Mouse (Mus musculus) CD8-positive naive resting alpha-beta T cell, adult 2 months (primary cell): Measurements from ENCODE around the gene Irak1bp1.
A peak's percentile ranks its signal among the peaks of the same experiment; 100 is the strongest.

ENCODE experiments used
- DNase-seq, 2 experiments: peaks; one replicate each; pipeline ENCODE4 v3.0.0; 2022; ENCODE audit warnings: low read depth in 2 of 2, low spot score in 2 of 2

Gene Irak1bp1

DNA sequence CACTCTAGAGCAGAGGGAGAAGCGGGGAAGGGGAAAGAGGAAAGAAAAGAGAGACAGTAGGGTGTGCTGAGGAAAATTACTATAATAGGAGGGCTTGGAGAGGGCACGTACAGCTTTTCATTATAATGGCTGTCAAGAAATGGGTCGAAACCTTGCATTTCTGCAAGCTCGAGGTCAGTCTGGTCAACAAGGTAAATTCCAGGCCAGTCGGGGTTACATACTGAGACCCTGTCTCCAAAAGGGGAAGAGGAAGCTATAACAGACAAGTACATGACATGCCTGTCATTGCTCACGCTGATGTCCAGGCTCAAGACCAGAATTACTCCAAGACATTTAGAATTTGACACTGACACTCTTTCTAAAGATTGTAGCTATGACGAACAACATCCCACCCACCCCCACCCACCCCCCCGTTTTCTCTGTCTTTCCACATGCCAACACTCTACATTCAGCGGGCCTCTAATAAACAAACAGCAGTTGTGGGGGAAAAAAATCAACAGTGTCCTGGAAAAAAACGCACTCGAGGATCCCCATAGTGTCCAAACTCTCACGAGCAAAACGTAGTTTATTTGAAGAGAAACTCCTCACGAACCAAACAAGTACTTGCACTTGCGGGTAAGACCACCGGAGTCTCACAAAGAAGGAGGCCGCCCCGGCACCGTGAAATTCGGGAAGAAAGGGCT lies at the start of gene Irak1bp1:
TSS of gene Irak1bp1 (plus strand) at position 534 of the 683 bp plus-strand sequence.
- no peak for DNase-seq

DNA sequence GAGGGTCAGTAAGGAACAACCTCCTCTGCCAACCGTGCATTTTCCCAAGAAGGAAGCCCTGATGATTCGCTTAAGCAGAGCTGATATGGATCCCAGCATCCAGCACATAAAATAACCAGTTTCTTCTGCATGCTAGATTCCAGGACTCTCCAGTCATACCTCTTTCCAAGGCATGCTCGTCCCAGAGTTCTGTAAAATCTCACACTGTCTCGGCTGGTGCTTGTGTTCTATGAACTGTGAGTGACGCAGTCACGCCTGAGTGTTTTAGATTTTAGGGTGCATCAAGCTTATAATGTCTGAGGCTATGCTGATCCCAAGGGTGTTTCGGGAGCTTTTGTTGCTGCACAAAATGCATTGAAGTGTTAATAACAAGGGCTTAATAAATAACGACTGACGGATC lies 41.0 kb upstream of the Irak1bp1 start:
- DNase-seq, result no peak

DNA sequence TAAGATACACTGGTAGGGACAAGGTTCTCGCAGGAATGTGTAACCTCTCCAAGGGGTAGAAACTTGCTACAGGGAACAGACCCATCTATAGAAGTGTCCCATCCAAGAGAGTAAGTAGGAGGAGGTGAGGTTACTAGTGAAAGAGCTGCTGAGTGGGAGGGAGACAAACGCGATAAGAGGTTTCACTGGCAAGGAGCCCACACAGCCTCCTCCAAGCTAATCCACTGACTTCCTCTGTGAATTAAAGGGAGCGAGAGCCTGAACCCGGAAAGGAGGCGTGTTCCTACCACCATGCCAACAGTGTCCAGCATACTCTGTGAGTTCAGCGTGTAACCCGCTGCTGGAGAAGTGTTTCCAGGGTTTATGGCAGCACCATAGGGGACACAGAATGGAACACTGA lies 29.0 kb upstream of the Irak1bp1 start:
- no peak for DNase-seq

DNA sequence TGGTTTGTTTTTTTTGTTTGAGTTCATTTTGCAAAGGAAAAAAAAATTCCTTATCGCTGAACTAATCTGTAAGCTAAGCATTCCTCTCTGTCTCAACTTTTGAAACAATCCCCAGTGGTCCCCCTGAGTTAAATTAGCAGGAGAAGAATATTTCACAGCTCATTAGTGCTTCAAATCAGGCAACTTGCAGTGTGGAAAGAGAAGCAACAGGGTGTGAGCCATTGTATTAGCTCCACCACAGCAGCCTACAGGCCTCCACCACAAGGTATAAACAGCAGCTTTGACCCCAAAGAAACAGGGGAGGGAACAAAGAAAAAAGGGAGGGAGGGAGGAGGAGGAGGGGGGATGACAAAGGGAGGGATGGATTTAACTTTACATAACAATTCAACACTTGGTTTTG lies 22.2 kb upstream of the Irak1bp1 start:
- no peak for DNase-seq

DNA sequence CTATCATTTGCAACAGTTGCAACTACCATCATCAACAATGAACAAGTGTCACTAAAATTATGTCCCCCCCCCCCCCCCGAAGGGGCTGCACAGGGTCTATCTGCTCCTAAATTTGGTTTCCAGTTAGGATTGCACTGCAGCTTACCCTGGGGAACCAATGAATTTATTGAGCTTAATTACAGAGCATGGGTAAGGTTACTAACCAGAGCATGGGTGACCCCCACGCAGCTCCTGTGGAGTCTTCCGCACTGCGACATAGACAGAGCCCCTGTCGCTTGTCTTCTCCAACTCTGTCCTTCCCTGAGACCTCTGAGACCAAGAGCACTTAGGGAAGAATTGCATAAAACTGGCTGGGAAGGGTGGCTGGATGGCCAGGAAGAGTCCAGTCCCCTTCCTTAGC lies 21.7 kb upstream of the Irak1bp1 start:
- DNase-seq, result no peak

DNA sequence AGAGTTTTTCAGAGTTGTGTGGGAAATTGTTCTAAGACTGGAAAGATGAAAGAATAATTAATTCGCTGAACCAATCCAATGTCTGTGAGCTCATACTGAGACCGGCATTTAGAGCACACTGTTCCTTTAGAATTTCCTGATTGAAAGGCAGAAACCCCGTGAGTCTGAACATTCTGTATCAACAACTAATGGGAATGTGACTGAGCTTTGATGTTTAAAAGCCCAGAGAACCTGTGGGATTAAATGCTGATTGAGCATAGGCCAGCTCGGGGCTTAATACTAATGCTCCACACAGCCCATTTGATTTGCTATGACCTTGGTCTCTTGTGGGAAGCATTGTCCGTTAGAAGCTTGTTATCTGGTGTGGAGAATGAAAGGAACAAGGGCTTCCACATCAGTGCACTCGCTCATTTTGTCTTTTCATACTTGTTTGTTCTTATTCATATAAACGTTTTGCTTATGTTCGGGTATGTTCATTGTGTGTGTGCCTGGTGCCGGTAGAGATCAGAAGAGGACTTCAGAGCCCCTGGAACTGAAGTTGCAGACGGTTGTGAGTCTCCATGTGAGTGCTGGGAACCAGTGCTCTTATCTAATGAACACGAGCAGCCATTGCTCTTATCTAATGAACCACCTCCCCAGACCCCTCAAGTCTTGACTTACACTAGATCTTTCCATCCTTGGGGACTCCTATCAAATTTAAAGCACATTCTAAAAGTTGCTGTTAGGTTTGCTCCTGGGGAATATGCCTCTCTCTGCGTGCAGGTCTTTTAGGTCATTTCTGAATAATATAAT lies 17.0 kb upstream of the Irak1bp1 start:
- no peak for DNase-seq

DNA sequence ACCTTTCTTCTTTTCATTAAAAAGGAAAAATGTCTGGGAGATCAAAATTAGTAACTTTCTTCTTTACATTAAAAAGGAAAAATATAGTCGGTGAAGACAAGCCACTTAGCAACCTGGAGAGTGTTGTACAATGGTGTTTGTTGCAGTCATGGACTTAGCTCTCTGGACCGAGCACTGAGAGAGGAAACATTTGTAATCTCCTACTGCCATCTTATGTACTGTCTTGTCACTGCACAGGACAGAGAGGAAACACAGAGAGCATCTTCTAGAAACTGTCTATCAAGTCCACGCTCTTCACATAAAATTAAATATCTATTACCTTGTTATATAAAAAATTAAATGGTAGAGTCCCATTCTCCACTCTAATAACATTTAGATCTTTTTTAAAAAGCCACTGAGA lies 14.8 kb upstream of the Irak1bp1 start:
- DNase-seq, result no peak

DNA sequence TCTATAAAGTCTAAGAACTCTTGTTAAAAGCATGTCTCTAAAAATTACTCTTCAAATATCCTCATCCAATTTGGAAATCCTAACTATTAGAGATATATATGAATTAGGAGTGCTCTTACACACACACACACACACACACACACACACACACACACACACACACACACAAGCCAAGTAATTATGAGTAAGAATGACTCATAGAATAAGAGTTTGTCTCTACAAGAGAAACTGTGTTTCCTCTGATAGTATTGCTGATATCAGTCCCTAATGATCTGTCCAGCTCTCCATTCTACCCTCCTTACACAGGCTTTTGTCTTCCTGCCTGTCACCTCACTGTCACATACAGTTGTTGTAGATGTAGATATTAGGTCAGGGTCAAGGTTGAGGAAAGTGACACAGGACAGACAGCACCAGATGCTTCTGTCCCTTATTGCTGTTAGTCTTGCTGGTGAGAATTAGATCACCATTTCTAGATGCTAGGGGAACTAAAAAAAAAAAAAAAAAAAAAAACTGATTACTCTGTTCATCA lies 14.0 kb upstream of the Irak1bp1 start:
- no peak for DNase-seq

DNA sequence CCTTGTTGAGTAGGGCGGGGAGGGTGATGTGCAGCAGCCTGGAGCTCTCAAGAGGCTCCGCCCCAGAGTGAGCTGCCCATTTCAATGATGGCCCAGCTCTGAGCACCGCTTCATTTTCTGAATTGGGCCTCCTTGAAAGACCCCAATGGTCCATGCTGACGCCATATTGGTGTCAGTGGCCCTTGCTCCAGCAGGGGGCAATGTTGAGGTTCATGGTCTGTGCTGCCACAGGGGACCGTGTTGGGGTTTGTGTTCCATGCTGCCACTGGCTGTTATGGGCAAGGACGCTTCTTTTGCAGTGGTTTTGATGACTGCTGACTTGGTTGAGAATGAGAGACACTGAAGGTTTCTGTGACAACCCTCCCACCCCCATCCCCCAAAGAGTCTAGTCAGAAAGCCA lies 2.9 kb upstream of the Irak1bp1 start:
- DNase-seq, result no peak

DNA sequence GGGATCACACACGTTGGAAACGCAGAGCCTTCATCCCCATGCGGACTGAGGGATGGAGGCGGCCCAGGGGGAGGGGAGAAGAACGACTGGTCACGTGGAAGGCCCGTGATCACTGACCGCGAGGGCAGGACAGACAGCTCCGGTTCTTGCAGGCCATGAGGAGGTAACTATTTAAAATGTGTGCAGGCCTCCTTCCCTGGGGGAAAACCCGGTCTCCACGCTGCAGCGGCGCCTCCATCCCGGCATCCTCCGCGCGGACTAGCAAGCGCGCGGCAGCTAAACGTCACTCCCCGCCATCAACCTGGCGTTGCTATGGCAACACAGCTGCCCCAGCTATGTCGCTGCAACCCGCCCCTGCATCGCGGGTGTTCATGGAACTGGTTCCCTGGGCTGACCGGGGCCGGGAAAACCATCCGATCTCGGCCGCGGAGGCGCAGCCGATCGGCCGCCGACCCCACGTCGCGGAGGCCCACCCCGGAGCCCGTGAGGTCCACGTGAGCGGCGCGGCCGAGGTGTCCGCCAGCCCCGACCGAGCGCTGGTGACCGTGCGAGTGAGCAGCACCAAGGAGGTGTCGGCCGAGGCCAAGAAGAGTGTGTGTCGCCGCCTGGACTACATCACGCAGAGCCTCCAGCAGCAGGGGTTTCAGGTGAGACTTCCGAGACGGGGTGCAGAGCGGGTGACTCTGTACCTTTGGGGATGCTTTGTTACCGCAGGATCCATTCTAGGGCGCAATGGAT lies 522 bp downstream of the Irak1bp1 start:
- peak; percentile 75 to 78 for DNase-seq

DNA sequence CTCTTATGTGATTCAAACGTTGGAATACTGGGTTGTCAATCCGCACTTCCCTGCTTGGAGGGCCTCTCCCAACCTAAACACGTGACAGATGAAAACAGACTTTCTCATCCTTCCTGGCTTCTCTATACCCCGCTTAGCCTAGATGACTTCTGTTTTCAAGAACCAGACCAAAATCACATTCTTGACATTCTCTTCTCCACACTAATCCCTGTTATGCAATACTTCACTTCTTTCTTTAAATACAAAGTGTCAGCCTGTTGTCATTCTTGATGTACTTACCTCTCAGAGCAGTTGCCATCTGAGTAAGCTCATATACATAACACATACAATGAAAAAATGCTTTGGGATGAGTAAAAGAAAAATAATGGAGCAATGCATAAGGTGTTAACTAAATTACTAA lies 2.6 kb downstream of the Irak1bp1 start:
- no peak for DNase-seq

DNA sequence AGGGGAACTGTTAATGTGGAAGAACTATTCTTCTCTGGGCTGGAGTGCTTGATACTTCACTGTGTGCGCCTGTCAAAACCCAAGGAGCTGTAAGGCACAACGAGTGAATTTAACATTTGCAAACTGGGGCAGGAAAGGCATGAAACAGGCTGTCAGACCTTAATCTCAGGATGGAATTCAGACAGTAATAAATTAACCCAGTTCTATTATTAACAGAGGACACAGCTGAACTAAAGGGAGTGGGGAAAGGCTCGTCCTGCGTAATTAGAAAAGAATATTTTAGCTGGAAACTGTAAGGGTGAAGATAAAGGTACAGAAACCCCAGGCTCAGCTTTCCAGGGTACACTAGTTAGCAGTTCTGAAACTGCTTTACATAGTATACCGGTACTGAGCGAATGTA lies 6.6 kb downstream of the Irak1bp1 start:
- DNase-seq, result no peak

DNA sequence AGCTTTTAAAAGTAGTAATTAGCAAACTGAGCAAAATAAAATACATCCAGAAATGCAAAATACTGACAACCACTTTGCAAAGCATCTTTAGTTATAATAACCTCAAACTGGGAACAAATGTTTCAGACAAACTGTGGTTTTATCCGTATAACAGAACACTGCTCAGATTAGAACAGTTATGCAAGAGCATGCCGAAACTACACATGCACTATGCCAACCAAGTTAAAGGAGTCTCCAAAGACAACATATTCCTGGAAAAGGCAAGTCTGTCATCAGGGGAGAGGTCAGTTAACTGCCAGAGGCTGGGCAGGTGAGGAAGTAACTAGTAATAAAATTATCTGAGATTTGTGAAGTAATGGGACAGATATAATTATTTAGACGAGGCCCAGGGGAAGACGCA lies 13.3 kb downstream of the Irak1bp1 start:
- no peak for DNase-seq

DNA sequence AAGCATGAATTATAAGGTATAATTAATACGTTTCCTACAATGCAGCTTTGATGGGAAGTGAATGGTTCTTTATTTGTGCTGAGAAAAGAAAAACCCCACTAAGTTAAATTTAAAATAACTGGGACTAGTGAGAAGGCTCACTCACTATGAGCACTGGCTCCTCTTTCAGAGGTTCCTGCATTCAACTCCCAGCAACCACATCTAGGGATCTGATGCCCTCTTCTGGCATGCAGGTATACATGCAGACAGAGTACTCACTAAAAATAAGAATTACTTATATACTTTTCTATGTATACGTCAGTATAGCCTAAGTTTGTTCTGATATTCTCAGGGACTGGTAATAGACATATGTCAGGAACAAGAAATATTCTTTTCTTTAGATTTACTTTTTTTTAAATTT lies 24.7 kb downstream of the Irak1bp1 start:
- no peak for DNase-seq

DNA sequence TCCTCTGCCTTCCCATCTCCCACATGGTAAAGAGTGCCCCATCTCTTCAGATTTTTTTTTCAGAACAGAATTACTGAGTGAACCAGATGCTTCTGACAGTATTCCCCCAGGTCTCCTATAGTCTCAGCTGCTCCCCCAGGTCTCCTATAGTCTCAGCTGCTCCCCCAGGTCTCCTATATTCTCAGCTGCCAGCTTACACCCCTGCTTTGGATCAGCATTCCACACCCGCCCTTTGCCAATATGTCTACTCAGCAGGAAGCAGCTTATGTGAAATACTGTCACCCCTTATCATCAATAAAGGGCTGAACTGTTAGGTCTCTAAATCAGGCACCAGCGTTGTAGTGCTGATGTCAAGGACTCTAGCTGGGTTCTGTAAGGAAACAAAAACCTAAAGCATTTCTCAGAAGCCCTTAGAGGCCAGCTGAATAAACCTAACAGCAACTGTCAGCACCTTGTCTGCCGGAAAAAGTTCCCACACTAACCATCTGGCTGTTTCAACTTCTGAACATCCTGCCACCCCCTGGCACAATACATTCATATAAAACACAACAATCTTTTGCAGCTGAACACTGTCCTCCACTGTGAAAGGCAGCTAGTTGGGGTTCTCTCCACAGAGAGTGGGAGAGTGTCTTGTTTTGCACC lies 25.8 kb downstream of the Irak1bp1 start:
- DNase-seq, result no peak

DNA sequence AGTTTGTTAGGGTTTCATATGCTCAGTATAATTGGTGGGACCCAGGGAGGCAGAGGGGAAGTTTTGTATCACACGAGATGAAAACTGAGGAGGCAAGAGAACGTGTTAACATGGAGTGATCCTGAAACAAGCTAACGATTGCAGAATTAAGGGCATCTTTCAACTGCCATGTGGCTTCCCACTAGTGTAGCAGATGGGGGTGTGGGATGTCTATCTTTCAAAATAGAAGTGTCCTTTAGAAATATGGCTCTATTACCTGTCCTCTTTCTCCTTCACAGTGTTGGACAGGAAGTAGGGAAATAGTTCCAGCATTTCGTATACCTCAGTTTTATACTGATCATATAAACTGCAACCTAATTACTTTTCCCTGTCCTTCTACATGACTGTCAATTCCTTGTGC lies 26.9 kb downstream of the Irak1bp1 start:
- DNase-seq, result no peak

DNA sequence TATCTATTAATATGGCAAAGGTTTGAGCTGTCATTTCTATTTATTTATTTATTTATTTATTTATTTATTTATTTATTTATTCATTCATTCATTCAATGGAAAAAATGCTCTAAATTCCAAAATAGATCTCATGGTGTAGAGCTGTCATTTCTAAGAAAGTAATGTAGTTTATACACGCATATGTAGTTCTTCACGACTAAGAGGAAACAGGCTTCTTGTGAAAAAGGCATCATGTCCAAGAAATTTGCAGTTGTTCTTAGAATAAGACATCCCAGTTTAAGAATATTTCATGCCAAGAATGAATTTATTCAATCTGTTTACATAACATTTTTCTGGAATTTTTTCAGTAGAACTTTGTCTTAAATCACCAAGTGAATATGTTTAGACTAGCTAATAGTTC lies 31.5 kb downstream of the Irak1bp1 start:
- no peak for DNase-seq

DNA sequence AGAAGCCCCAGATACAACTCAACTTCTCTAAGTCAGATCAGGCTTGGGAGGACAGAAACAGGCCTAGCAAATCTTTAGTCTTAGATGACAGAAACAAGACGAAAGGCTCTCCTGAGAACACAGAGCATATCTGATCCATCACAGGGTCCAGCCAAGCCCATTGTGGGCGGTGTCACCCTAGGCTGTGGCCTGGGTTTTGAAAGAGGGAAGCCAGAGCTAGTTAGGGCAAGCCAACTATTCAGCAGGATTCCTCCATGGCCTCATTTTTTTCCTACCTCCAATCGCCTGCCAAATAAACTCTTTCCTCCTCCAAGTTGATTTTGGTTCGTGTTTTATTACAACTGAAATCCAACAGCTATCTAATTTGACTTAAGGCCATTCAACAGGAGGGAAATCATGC lies 32.0 kb downstream of the Irak1bp1 start:
- DNase-seq, result no peak

DNA sequence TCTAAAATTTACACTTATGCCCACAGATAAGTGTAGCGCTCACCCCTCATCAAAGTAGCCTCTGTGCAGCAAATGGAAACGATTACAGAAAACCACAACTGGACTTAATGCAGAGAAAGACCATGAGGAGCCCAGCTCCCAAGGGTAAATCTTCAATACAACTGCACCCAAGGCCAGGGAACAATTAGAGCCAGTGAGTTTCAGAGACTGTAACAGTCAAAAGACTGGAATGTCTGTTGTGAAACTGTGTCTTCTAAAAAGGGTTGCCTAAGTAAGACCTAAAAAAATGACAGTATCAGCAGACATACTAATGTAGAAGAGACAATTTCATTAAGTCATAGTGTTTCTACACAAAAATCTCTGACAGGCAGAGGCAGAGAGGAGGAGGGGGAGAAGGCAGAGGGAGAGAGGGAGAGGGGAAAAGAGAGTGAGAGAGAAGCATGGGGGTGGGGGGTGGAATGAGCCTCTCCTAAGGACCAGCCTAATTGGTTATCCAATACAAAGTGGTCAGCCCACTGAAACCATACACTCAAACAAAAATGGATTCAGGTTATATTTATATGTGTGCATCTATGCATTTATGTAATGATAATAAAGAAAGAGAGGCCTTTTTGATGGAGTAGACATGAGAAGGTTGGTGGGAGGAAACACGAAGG lies 32.6 kb downstream of the Irak1bp1 start:
- DNase-seq, result no peak

DNA sequence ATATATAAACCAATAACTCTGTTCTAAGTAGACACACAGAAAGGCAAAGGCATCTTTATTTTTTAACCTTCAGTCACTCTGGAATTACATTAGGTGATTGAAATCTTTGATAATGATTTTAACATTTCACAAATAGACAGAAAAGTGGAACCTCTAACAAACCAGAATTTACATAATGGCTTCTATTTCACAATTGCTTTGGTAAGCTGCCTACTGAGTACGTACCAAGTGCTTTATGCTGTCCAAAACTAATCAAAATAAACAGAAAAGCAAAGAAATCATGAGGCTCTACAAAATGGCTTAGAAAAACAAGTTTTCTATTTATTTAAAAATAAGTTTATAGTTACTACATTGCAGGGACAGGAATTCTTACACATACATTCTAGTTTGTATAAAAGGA lies 36.8 kb downstream of the Irak1bp1 start:
- no peak for DNase-seq

DNA sequence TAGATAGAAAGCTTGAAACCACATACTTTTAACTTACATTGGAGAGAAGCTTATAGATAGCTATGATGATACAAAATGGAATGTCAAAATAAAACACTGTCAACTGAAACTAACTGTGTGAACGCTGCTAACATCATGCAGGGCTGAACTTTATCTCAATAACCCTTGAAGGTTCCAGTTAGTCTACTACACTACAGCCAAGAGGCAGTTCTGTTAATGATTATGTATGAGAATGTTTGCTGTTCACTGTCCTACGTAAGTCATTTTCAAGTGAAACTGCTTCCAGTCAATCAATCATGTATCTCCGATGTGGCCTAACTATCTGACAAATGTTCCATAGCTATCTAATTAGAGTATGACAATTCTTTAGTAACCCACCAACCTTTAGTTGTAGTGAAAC lies 38.4 kb downstream of the Irak1bp1 start:
- no peak for DNase-seq
